Mouse (Mus musculus) MEL-GATA-1-ER (cell line): ENCODE measurements around the gene Duxf3.
"Not testable (repeated sequence)": the region's sequence is repeated elsewhere in the genome, so short reads cannot be mapped to it uniquely, and the experiment has no call there.

ENCODE experiments used
- DNase-seq: peaks from one replicate; pipeline ENCODE4 v3.0.0-alpha.2; 2012; ENCODE audit warnings: low read depth; ENCODE audit errors: extremely low read depth

Duxf3 gene

GRCm38 (mm10) chr10:58223161-58223560 lies 9.3 kb downstream of the Duxf3 start:
- DNase-seq = not testable (repeated sequence)

- DNase-seq = not testable (repeated sequence)
Observed at GRCm38 (mm10) chr10:58221571-58221970, 10.9 kb downstream of the Duxf3 start.

DNA sequence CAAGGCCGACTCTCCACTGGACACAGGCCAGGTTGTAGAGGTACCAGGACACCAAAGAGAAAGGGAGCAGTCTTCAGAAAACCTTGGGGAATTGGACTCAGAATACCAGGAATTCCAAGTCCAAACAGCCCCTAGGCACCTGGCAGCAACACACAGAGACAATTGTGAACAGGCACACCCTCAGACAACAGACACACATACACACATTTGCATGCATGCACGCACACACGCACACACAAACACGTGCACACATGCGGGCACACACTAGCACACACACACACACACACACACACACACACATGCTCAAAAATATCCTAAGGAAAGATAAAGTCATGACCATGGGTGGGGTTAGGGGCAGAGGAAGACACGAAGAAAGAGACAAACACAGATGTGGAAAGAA lies 11.7 kb downstream of the Duxf3 start:
- DNase-seq = no peak

DNA sequence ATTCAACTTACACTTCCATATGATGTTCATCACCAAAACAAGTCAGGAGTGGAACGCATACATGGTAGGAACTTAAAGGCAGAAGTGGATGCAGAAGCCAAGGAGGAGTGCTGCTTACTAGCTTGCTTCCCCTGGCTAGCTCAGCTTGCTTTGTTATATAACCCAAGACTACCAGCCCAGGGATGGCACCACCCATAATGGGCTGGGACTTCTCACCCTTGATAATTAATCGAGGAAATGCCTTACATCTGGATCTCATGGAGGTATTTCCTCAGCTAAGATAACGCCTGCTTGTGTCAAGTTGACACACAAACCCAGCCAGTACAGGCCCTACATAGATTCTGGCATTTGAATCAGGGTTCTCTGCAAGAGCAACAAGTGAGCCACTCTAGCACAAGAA lies 15.1 kb downstream of the Duxf3 start:
- DNase-seq = no peak

- DNase-seq = no peak
Observed at GRCm38 (mm10) chr10:58215353-58215752, 17.1 kb downstream of the Duxf3 start.

DNA sequence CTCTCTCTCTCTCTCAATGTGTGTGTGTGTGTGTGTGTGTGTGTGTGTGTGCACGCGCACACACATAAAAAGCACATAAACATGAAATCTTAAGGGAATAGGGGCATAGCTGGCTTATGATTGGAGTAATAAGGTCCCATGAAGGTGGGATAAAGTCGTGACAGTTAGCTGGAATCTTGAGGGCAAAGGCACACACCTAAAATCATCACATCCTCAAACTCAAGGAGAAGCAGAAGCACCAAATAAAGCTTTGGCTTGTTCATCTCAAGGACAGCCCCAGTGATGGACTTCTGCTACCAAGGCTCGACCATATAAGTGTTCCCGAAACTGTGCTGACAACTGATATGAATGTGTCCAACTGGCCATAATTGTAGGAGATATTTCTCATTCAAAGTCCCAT lies 17.5 kb downstream of the Duxf3 start:
- no peak for DNase-seq

GRCm38 (mm10) chr10:58214497-58214896 lies 18.0 kb downstream of the Duxf3 start:
- no peak for DNase-seq

DNA sequence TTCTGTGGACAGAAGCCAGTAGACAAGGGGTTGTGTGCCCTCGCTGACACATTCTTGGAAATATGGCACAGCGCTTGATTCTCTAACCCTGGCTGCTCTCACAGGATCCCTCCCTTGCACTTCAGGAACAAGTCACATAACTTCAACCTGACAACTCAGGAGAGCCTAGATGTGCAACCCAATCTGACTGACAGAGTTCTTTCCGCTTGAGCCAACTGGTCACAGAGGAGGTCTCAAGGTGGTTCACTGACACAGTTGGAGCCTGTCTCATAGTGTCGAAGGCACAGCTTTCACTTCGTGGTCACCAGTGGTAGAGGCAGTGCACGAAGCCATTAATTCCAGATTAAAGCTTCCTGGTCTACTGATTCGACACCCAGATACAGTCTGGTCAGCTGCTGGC lies 20.2 kb downstream of the Duxf3 start:
- DNase-seq = no peak

- DNase-seq = no peak
Observed at GRCm38 (mm10) chr10:58211213-58211612, 21.3 kb downstream of the Duxf3 start.

DNA sequence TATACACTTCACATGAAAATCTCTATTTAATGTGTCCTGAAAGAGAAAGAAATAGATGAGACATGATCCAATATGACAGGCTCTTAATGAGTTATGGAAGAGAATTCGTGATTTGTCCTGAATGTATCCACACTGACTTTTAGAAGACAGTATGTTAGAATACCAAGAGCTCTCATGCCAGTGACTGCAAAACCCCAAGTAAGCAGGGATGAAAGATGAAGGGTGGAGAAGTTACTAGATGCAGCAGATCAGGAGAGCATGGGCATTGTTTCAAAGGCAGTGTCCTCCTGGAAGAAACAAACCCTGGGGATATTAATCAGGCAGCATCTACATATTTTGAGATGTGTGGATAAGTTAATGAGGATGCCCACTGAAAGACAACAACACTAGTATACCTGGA lies 22.0 kb downstream of the Duxf3 start:
- DNase-seq = no peak

DNA sequence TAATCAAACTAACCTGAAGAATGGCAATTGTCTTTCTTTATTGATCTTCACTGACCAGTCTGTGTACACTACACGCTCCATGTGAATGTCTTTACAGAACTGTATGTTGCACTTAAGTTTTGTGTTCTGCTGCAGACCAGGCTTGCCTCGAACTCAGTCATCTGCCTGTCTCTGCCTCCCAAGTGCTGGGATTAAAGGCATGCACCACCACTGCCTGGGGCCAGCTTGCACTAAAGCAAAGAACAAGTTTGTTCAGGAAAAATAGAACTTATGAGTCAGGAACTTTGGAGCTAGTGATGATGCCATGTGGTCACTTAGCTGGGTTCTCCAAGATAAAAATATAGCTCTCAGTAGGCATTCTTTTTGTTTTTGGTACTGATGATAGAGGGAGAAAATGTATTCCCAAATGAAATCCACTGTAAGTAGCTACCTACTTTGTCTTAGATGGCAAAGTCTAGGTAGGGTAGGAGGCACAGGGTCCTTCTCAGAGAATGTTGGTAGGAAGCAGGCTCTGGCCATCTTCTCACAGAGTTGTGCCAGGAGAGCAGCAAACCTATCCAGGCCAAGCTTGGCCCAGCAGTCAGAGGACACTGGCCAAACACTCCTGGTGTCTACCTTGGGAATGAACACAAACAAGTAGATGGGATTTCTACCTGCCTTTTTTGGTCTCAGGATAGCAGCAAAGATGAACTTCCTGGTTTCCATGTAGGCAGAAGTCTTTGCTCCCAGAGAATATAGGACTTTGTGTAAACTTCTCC lies 22.6 kb downstream of the Duxf3 start:
- no peak for DNase-seq

DNA sequence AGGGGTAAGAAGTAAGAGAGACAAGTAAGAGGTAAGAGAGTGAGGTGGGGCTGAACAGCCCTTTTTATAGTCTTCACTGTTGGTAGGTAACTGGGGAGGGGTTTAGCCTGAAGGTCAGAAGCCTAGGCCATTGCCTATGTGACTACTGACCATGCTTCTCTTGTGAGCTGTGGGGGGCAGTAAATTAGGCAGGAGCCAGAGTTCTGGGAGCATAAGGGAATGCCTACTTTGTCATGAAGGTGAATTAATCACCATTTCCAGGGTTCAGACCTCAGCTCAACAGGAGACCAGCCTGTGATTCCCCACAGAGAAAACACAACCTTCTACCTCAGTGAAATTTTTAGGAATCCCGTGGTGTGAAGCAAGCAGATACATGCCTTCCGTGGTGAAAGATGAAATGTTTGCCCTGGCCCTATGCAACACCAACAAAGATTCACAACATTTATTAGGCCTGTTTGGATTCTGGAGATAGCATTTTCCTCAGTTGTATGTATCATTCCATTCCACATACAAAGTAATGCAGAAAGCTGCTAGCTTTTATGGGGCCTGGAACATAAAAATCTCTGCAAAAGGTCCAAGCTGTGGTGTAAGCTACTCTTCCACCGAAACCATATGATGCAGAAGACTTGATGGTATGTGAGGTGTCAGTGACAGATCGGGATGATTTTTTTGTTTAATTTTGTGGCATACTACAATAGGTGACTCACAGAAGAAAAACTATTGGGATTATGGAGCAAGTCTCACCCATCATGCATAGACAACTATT lies 25.7 kb downstream of the Duxf3 start:
- DNase-seq = no peak

DNA sequence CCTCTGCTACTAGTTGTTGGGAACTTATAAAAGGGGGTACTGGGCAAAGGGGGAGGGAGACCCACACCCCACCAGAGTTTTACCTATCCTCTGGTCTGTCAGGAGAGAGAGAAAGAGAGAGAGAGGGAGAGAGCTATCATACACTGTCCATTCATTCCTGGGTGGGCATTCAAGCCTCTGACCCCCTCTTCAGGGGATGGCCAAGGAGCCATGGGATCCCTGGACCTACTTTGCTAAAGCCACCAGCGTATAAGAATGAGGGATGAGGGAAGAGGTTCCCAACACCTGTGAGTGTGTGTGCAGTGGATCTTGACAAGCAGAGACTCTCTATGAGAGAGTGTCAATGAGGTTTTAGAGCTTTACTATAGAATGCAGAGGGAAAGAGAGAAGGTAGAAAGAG lies 26.5 kb downstream of the Duxf3 start:
- no peak for DNase-seq
